Mouse (Mus musculus) midbrain, embryonic 16.5 days (tissue): ENCODE results near the gene Tlr2. TPM values are rescaled to one million over a fixed set of nuclear protein-coding genes. Genes with fewer than 3 reads are reported as not detected.
"Not testable (repeated sequence)": the region's sequence is repeated elsewhere in the genome, so short reads cannot be mapped to it uniquely, and the experiment has no call there.

ENCODE experiments used
- ATAC-seq: fragments of 200-750 bp; cut with Nextera tagmentation; 2 replicates; pipeline ENCODE4 v1.8.0; 2017; ENCODE audit warnings: moderate TSS enrichment
- H3K27ac ChIP-seq: fragments of 300-500 bp; sonication (generic); 2 replicates; pipeline ENCODE4 v1.5.1; 2014; ENCODE audit warnings: mild to moderate bottlenecking, low read length, mixed read lengths
- H3K27me3 ChIP-seq: fragments of 300-500 bp; sonication (generic); 2 replicates; pipeline ENCODE4 v1.6.1; 2014; ENCODE audit warnings: low read depth, low read length, mixed read lengths; ENCODE audit not compliant: control insufficient read depth, insufficient read depth
- H3K36me3 ChIP-seq: fragments of 300-500 bp; sonication (generic); 2 replicates; pipeline ENCODE4 v1.6.1; 2014; ENCODE audit warnings: mild to moderate bottlenecking, low read length, moderate library complexity, mixed read lengths; ENCODE audit not compliant: control insufficient read depth, insufficient read depth
- H3K4me1 ChIP-seq: fragments of 300-500 bp; sonication (generic); 2 replicates; pipeline ENCODE4 v1.6.1; 2014; ENCODE audit warnings: mild to moderate bottlenecking, low read length, mixed read lengths; ENCODE audit not compliant: control insufficient read depth, insufficient read depth
- H3K4me2 ChIP-seq: fragments of 300-500 bp; sonication (generic); 2 replicates; pipeline ENCODE4 v1.6.1; 2014; ENCODE audit warnings: mild to moderate bottlenecking, low read length, mixed read lengths
- H3K4me3 ChIP-seq: fragments of 300-500 bp; sonication (generic); 2 replicates; pipeline ENCODE4 v1.5.1; 2014; ENCODE audit warnings: low read depth, mild to moderate bottlenecking, low read length, moderate library complexity, mixed read lengths
- H3K9ac ChIP-seq: fragments of 300-500 bp; sonication (generic); 2 replicates; pipeline ENCODE4 v1.6.1; 2014; ENCODE audit warnings: low read depth, low read length, mixed read lengths
- H3K9me3 ChIP-seq: fragments of 300-500 bp; sonication (generic); replicated peaks from 2 replicates; pipeline ENCODE4 v1.6.1; 2014; ENCODE audit warnings: mild to moderate bottlenecking, low read length, mixed read lengths; ENCODE audit not compliant: control insufficient read depth, poor library complexity, severe bottlenecking
- WGBS: fragments of 180-500 bp; shearing (Covaris S2); extraction: QIAGEN DNeasy Blood & Tissue Kit; methylation state at CpG from one replicate; pipeline ENCODE4 v1.1.7; 2014; 5-methylcytosine and 5-hydroxymethylcytosine counted together
- polyA plus RNA-seq: library from polyadenylated mRNA; unstranded; fragments of >200 nt; fragmentation: Nextera tagmentation; extraction: Ambion mirVana; gene quantifications from 2 replicates; pipeline ENCODE4 v1.2.1, GENCODE M21; 2015

The Tlr2 gene
- polyA plus RNA-seq: 0.88 TPM in 2 replicates

DNA sequence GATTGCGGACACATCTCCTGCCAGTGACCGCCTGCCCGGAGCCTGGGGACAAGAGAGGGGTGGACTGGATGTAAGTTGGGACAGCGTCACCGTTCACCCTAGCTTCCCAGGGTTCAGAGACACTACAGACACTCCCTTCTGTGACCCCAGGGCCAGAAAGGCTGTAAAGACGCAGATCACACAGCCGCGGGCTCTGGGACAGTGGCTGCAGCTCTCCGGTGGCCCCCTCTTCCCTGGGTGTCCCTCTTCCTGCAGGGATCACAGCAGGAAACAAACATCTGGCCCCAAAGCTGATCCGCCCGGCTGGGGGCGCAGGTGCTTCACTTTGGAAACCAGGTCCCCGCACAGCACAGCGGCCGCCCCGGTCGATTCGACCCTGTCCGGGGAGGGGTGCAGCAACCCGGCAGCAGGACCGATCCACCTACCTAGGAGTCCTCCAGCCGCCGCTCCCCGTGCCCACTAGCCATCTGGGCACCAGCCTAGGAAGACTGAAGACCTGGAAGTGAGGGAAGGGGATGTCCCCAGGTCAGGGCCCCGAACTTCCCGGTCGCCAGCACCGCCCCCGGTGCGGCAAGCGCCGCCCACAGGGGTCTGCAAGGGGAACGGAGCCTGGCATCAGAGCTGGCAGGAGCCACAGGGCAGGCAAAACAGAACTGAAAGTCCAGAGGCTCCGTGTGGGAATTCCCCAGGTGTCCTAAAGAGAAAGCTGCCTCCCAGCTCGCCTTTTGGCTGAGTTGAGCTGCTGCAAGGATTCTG, at the start of gene Tlr2:
TSS of gene Tlr2 (minus strand) at position 673 of the 756 bp plus-strand sequence.
- Histone ChIP-seq H3K27ac (no peak within 1 kb of the TSS), H3K4me1 (no peaks in the 10 kb centered on the region; the same call in 1 of the 2 replicates), H3K27me3 (no peaks in the 10 kb centered on the region; the same call in 1 of the 2 replicates), H3K9me3 (no peaks in the 10 kb centered on the region), H3K4me2 (peak within 1 kb of the TSS; percentile 80), H3K4me3 (peak within 1 kb of the TSS; percentile 46), H3K9ac (peak within 1 kb of the TSS; percentile 42), H3K36me3 (no peaks in the 10 kb centered on the region)
- ATAC-seq: peak; percentile 81
- WGBS: under 1% methylated on average over 35 of the region's 35 CpGs

DNA sequence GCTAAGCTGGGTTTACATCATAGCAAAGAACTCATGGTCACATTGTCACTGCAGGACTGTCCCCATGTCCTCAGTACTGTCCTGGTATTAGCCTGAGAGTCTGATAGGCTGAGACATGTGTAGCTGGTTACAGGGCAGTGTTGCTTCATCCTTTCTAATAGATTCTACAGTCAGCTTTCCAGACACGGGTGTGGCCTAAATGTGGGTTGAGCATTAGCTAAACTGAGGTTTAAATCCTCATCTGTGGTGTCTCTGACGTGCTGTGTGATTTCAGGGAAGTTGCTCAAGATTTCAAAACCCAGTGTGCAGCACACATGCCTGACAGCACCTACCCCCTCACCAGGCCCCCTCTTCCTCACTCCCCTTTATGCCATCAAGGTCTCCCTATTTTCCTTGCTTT, 43.6 kb upstream of the Tlr2 start:
- no peak for ATAC-seq
- Histone ChIP-seq H3K27me3 (no peaks in the 10 kb centered on the region), H3K4me3 (no peak overlapping the region), H3K27ac (no peak overlapping the region), H3K9me3 (no peaks in the 10 kb centered on the region), H3K4me2 (no peak overlapping the region), H3K9ac (no peak overlapping the region), H3K4me1 (no peaks in the 10 kb centered on the region), H3K36me3 (no peaks in the 10 kb centered on the region)
- WGBS: 79% methylated on average over 2 of the region's 2 CpGs

DNA sequence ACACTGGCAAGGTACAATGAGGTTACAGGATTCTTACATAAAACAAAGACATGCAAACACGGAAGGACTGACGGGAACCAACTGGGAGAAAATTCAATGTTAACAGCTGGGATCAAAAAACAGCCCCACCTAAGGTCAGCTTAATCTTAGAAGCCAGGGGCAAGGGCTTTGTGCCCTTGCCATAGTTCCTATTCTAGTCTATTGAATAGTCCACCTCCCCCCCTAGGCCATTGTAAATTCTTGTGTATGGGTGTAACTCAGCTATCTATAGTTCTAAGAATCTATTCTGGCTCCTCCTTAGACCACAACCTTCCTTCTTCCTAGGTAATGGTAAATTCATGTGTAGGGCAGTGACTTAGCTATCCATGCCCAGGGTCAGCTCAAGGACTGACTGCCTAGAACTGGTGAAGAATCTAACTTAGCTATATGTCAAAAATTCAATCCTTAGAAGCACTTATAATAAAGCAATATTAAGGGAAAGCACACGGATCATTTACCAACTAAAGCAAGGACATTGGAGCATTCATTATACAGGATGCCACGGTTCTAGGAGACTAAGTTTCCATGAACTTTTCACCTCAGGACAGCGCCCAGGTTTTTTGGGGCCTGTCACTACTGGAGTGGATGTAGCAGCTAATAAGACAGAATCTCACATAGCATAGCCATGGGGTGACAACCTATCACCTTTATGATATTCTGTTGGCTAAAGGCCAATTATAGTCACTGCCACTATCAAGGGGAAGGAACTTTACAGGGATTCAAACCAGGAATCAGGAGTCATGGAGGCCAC, 37.9 kb upstream of the Tlr2 start:
- not testable (repeated sequence) for H3K36me3 ChIP-seq, H3K27me3 ChIP-seq, H3K27ac ChIP-seq, H3K4me1 ChIP-seq, H3K9me3 ChIP-seq, ATAC-seq, H3K4me2 ChIP-seq, H3K9ac ChIP-seq, H3K4me3 ChIP-seq
- 82% methylated on average over 5 of the region's 5 CpGs for WGBS

DNA sequence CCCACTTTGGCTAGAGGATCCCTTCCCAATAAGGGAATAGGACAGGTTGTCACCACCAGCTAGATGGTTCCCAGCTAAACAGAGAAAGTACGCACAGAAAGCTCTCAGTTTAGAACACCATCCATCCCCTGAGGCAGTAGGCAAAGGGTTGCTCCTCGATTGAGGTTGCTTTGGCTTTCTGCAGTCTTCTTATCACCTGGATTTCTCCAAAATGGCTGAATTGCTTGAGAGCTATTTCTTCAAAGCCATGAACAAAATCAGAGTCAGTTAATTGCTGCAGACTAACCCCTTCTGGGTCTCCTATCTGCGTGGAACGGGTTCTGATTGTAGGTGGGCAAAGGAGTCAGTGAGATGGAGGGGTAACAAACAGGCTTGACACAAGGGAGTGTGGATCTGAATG, 37.2 kb upstream of the Tlr2 start:
- ATAC-seq: no peak
- no peak overlapping the region for H3K27ac ChIP-seq
- no peak overlapping the region for H3K9ac ChIP-seq
- H3K9me3 ChIP-seq: no peaks in the 10 kb centered on the region; the same call in 1 of the 2 replicates
- no peaks in the 10 kb centered on the region for H3K36me3 ChIP-seq
- 95% methylated on average over 4 of the region's 4 CpGs for WGBS
- H3K4me1 ChIP-seq: no peaks in the 10 kb centered on the region
- H3K4me3 ChIP-seq: no peak overlapping the region
- H3K4me2 ChIP-seq: no peak overlapping the region
- no peaks in the 10 kb centered on the region for H3K27me3 ChIP-seq

DNA sequence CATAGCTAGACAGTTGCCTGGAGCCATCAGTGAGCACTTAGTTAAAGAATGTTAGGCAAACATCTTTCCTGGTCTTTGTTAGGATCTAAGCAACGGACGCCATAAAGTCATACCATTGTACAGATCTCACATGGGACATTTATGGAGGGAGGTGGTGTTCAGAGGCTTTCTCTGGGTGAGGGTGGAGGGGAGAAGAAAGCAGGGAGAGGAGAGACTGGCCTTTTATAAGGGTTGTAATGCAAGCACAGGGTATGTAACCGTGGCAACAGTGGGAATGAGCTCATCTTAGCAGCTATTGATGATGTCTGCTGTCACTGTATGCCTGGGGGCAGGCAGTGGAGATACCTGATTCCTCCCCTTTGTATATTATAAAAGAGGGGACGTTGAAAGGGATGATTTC, 34.7 kb upstream of the Tlr2 start:
- Histone ChIP-seq H3K9ac (no peak overlapping the region), H3K4me3 (no peak overlapping the region), H3K36me3 (no peaks in the 10 kb centered on the region), H3K9me3 (peaks cover 3% of the 10 kb centered on the region; the same call in 1 of the 2 replicates), H3K27me3 (no peaks in the 10 kb centered on the region), H3K4me2 (no peak overlapping the region), H3K27ac (no peak overlapping the region), H3K4me1 (no peaks in the 10 kb centered on the region)
- ATAC-seq: no peak
- WGBS: 73% methylated on average over 4 of the region's 4 CpGs

DNA sequence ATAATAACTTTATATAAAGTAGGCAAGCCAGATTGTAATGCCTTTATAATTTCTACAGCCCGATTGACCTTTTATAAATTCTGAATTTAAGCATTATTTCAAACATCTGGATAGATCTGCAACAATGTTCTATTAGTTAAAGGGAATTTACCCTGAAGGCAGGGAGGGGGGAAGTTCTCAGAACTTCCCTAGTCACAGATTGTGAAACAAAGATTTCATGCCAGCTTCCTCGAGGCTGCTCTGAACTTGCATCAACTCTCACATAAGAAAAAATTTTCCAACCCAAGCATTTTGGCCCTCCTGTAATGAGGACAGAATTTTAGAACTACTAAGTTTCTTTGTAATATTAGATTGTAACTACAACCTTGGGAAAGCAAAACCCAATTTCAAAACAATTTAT, 33.5 kb upstream of the Tlr2 start:
- not testable (repeated sequence) for H3K4me2 ChIP-seq, H3K9ac ChIP-seq, H3K27ac ChIP-seq, ATAC-seq, H3K36me3 ChIP-seq, H3K4me3 ChIP-seq, H3K27me3 ChIP-seq, H3K9me3 ChIP-seq, H3K4me1 ChIP-seq
- WGBS: 97% methylated on average over 2 of the region's 2 CpGs

DNA sequence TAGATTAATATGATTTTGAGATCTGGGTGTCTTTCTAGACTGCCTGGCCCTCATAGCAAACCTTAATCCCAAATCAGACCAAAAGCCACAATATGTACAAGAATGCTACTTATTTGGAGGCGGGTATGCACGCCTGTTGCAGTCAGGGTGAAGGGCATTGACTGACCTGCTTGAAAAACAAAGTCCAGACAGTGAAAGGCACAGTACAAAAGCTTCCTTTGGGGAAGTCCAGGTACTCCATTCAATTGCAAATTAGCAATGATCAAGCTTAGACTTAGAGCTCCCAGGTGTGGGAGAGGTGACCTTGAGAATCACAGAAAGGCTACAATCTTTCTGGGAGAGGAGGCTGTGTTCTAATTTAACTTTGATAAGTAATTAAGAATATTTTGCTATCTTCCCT, 31.3 kb upstream of the Tlr2 start:
- H3K9ac ChIP-seq, H3K27ac ChIP-seq, H3K27me3 ChIP-seq, H3K4me3 ChIP-seq, H3K4me2 ChIP-seq, H3K36me3 ChIP-seq, H3K9me3 ChIP-seq, H3K4me1 ChIP-seq, ATAC-seq: not testable (repeated sequence)
- WGBS: 77% methylated on average over 2 of the region's 2 CpGs

DNA sequence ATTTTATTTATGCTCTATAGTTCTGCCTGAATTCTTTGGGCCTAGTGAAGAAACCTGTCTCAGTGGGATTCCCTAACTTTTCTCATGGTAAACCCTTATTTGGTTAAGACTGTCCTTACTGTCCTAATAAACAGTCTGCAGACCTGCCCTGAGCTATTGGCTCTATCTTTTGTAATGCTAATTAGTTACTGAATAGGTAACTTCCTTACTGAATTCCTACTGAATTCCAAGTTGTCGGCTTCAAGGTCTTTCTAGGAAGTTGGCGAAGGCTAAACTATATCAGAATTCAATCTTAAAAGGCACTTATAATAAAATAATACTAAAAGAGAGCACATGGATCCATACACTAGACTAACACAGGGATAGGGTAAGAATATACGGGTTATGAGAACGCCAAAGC, 30.4 kb upstream of the Tlr2 start:
- H3K27ac ChIP-seq, H3K4me2 ChIP-seq, H3K9ac ChIP-seq, ATAC-seq, H3K4me3 ChIP-seq, H3K9me3 ChIP-seq, H3K4me1 ChIP-seq, H3K36me3 ChIP-seq, H3K27me3 ChIP-seq: not testable (repeated sequence)
- 96% methylated on average over 4 of the region's 4 CpGs for WGBS

DNA sequence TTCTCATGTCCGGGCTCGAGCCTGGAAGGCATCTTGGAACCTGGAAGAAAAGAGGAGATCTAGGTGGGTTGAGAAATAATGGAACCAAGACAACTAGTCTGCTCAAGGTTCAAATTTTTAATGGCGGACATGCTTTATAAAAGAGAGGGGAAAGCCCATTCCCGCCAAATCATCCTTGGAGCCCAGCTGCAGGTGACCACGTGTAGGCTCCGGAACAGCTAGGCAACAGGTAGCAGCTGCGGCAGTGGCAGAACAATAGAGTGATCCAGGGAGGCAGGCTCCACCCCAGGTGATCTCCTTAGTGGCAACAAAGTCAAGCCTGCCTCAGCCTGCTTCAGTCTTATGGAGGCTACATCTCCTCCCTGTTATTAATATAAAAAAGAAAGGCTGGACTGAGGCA, 30.0 kb upstream of the Tlr2 start:
- H3K4me3 ChIP-seq, H3K9me3 ChIP-seq, ATAC-seq, H3K4me1 ChIP-seq, H3K27me3 ChIP-seq, H3K9ac ChIP-seq, H3K27ac ChIP-seq, H3K36me3 ChIP-seq, H3K4me2 ChIP-seq: not testable (repeated sequence)
- 95% methylated on average over 7 of the region's 7 CpGs for WGBS
